Mouse (Mus musculus): ENCODE measurements around the gene Ggn.

GRCm38 (mm10) chr7:29141416-29141815 lies 28.6 kb upstream of the Ggn start:
- TF ChIP-seq POLR2A (IDR thresholded peaks at IDR 0.05; ENCODE audit: borderline replicate concordance, low read depth, low read length) (no peak), CTCF (IDR thresholded peaks at IDR 0.05; ENCODE audit: low read depth, low read length) (no peak)
